Mouse (Mus musculus) gastrocnemius, adult 2 months (tissue): ENCODE results near the gene Brcc3. TPM values are rescaled to one million over a fixed set of nuclear protein-coding genes. Genes with fewer than 3 reads are reported as not detected.
"Not testable (repeated sequence)": the region's sequence is repeated elsewhere in the genome, so short reads cannot be mapped to it uniquely, and the experiment has no call there.

ENCODE experiments used
- DNase-seq: peaks from one replicate; pipeline ENCODE4 v3.0.0; 2022
- H3K27ac ChIP-seq: fragments of 200-600 bp; 2 replicates; pipeline ENCODE4 v1.8.1; 2022; ENCODE audit warnings: mild to moderate bottlenecking
- H3K4me3 ChIP-seq: fragments of 200-600 bp; 2 replicates; pipeline ENCODE4 v1.8.1; 2022; ENCODE audit warnings: mild to moderate bottlenecking, moderate library complexity
- CTCF ChIP-seq: fragments of 200-600 bp; IDR thresholded peaks from 2 replicates; pipeline ENCODE4 v1.8.1; 2022; ENCODE audit warnings: antibody characterized with exemption, mild to moderate bottlenecking, moderate library complexity
- intact Hi-C: fragments of 180-260 bp; cut with DNase I; formaldehyde crosslinking; loops from one replicate; pipeline ENCODE4 v1.15.1; 2025
- long read RNA-seq, 2 experiments: library from polyadenylated mRNA; stranded (forward); transcript quantifications; one replicate each; pipeline ENCODE4 v2.0.0; 2021
- total RNA-seq, 2 experiments: library from RNA; stranded (reverse); gene quantifications; 2 replicates each; pipeline ENCODE4 v1.2.3; 2021

Brcc3 gene
- total RNA-seq, result 10 to 100 TPM; 19.8 to 23.2 TPM
- long read RNA-seq, experiment 1, result 0 reads
- long read RNA-seq, experiment 2, partial matches to known transcripts, result 0 of 2 reads
- long read RNA-seq, experiment 2, other reads (novel, unspliced or antisense), result 2 of 2 reads

GRCm38 (mm10) chrX:75415936-75416785 is at the start of gene Brcc3, which contains the start of the genes Cmc4 and Mtcp1:
TSS of gene Brcc3 (plus strand) at chrX:75416628.
TSS of gene Cmc4 (minus strand) at chrX:75416584.
TSS of gene Mtcp1 (minus strand) at chrX:75416588.
- intact Hi-C loops, result loop anchor here (5.0 kb wide), 1 partner anchor 34 kb away; the partner anchor contains the start of genes F8 and Fundc2
- peak; percentile 93 for DNase-seq
- no peak for TF ChIP-seq CTCF

GRCm38 (mm10) chrX:75370197-75370596 is 46.2 kb upstream of the Brcc3 start:
- TF ChIP-seq CTCF, result no peak
- Histone ChIP-seq H3K4me3 (no peak overlapping the region), H3K27ac (no peak overlapping the region)
- no peak for DNase-seq
- intact Hi-C loops, result no loop called here

More at GRCm38 (mm10) chrX:75415936-75416785, at the start of gene Brcc3, which contains the start of the genes Cmc4 and Mtcp1:
- H3K27ac ChIP-seq, result peak within 1 kb of the TSS; percentile 90
- peak within 1 kb of the TSS; percentile 76 for H3K4me3 ChIP-seq

GRCm38 (mm10) chrX:75372666-75373425 is 43.6 kb upstream of the Brcc3 start:
- no peak for TF ChIP-seq CTCF

GRCm38 (mm10) chrX:75376815-75377214 is 39.6 kb upstream of the Brcc3 start:
- intact Hi-C loops, result no loop called here
- no peak overlapping the region for H3K27ac ChIP-seq
- no peak for DNase-seq
- TF ChIP-seq CTCF, result no peak
- no peak overlapping the region for H3K4me3 ChIP-seq

More at GRCm38 (mm10) chrX:75372666-75373425, 43.6 kb upstream of the Brcc3 start:
- Histone ChIP-seq H3K4me3 (no peak overlapping the region), H3K27ac (no peak overlapping the region)
- no peak for DNase-seq
- intact Hi-C loops, result no loop called here

GRCm38 (mm10) chrX:75381176-75381575 is 35.3 kb upstream of the Brcc3 start:
- no peak overlapping the region for H3K4me3 ChIP-seq
- no peak for DNase-seq
- H3K27ac ChIP-seq, result peak overlapping the region; percentile 93; the same call in 1 of the 2 replicates
- TF ChIP-seq CTCF, result no peak
- intact Hi-C loops, result loop anchor here (5.0 kb wide), 2 partner anchors 36 to 249 kb away; partner anchors contain the start of genes Brcc3, Cmc4, Mpp1 and Mtcp1

- TF ChIP-seq CTCF, result no peak
- peak overlapping the region; percentile 82 for H3K4me3 ChIP-seq
- DNase-seq, result no peak
- peak overlapping the region; percentile 93 for H3K27ac ChIP-seq
- intact Hi-C loops, result loop anchor here (5.0 kb wide), 2 partner anchors 36 to 249 kb away; partner anchors contain the start of genes Brcc3, Cmc4, Mpp1 and Mtcp1
These were observed 34.7 kb upstream of the Brcc3 start for GRCm38 (mm10) chrX:75381699-75382098.

- TF ChIP-seq CTCF, result no peak
- intact Hi-C loops, result loop anchor here (5.0 kb wide), 2 partner anchors 35 to 250 kb away; partner anchors contain the start of genes Brcc3, Cmc4, Mpp1 and Mtcp1
These were observed 34.1 kb upstream of the Brcc3 start, which contains the start of the genes Fundc2 and F8 for GRCm38 (mm10) chrX:75382195-75382771. TSS of gene Fundc2 (plus strand) at chrX:75382399. TSS of gene F8 (minus strand) at chrX:75382615.

GRCm38 (mm10) chrX:75399471-75399870 is 17.0 kb upstream of the Brcc3 start:
- TF ChIP-seq CTCF, result no peak
- intact Hi-C loops, result no loop called here
- no peak for DNase-seq
- H3K4me3 ChIP-seq, result no peak overlapping the region
- no peak overlapping the region for H3K27ac ChIP-seq

More at GRCm38 (mm10) chrX:75382195-75382771, 34.1 kb upstream of the Brcc3 start, which contains the start of the genes Fundc2 and F8:
- Histone ChIP-seq H3K27ac (peak within 1 kb of the TSS; percentile 93), H3K4me3 (peak within 1 kb of the TSS; percentile 82)
- DNase-seq, result peak; percentile 87

GRCm38 (mm10) chrX:75402668-75403067 is 13.8 kb upstream of the Brcc3 start:
- DNase-seq, result no peak
- no peak for TF ChIP-seq CTCF
- Histone ChIP-seq H3K4me3 (no peak overlapping the region), H3K27ac (no peak overlapping the region)
- intact Hi-C loops, result no loop called here

- no peak for DNase-seq
- TF ChIP-seq CTCF, result no peak
- intact Hi-C loops, result no loop called here
- no peak overlapping the region for H3K4me3 ChIP-seq
- no peak overlapping the region for H3K27ac ChIP-seq
These were observed 13.1 kb upstream of the Brcc3 start for GRCm38 (mm10) chrX:75403350-75403749.

- no peak for TF ChIP-seq CTCF
- intact Hi-C loops, result no loop called here
- DNase-seq, result no peak
- Histone ChIP-seq H3K27ac (no peak overlapping the region), H3K4me3 (no peak overlapping the region)
These were observed 6.7 kb upstream of the Brcc3 start for GRCm38 (mm10) chrX:75409711-75410110.

- Histone ChIP-seq H3K27ac (no peak overlapping the region), H3K4me3 (no peak overlapping the region)
- intact Hi-C loops, result no loop called here
- no peak for TF ChIP-seq CTCF
- DNase-seq, result no peak
These were observed 38.2 kb downstream of the Brcc3 start for GRCm38 (mm10) chrX:75454597-75454996.

GRCm38 (mm10) chrX:75475182-75475644 is 58.8 kb downstream of the Brcc3 start:
- peak; percentile 50 for DNase-seq
- intact Hi-C loops, result not testable (repeated sequence)
- H3K4me3 ChIP-seq, result peak overlapping the region; percentile 67
- peak overlapping the region; percentile 31; the same call in 1 of the 2 replicates for H3K27ac ChIP-seq
